Mouse (Mus musculus) embryonic facial prominence, embryonic 15.5 days (tissue): ENCODE data around the gene N6amt1. TPM values are rescaled to one million over a fixed set of nuclear protein-coding genes. Genes with fewer than 3 reads are reported as not detected.

Experiments used
- ATAC-seq: fragments of 200-750 bp; cut with Nextera tagmentation; 2 replicates; pipeline ENCODE4 v1.8.0; 2017; ENCODE audit warnings: low read depth, moderate TSS enrichment; ENCODE audit not compliant: insufficient number of reproducible peaks, low FRiP score, low TSS enrichment
- H3K27ac ChIP-seq: fragments of 300-500 bp; sonication (generic); replicated peaks from 2 replicates; pipeline ENCODE4 v1.5.1; 2015; ENCODE audit warnings: mild to moderate bottlenecking, inconsistent platforms
- H3K27me3 ChIP-seq: fragments of 300-500 bp; sonication (generic); 2 replicates; pipeline ENCODE4 v1.6.1; 2015; ENCODE audit warnings: inconsistent platforms
- H3K36me3 ChIP-seq: fragments of 300-500 bp; sonication (generic); 2 replicates; pipeline ENCODE4 v1.6.1; 2015; ENCODE audit warnings: mild to moderate bottlenecking, inconsistent platforms
- H3K4me1 ChIP-seq: fragments of 300-500 bp; sonication (generic); 2 replicates; pipeline ENCODE4 v1.6.1; 2015; ENCODE audit warnings: inconsistent platforms
- H3K4me2 ChIP-seq: fragments of 300-500 bp; sonication (generic); replicated peaks from 2 replicates; pipeline ENCODE4 v1.6.1; 2015; ENCODE audit warnings: mild to moderate bottlenecking, inconsistent platforms
- H3K4me3 ChIP-seq: fragments of 300-500 bp; sonication (generic); replicated peaks from 2 replicates; pipeline ENCODE4 v1.5.1; 2015; ENCODE audit warnings: mild to moderate bottlenecking, inconsistent platforms
- H3K9ac ChIP-seq: fragments of 300-500 bp; sonication (generic); 2 replicates; pipeline ENCODE4 v1.6.1; 2015; ENCODE audit warnings: inconsistent platforms
- H3K9me3 ChIP-seq: fragments of 300-500 bp; sonication (generic); replicated peaks from 2 replicates; pipeline ENCODE4 v1.6.1; 2016; ENCODE audit warnings: inconsistent platforms
- WGBS: fragments of 180-500 bp; shearing (Covaris S2); methylation state at CpG from one replicate; pipeline ENCODE4 v1.1.7; 2015; 5-methylcytosine and 5-hydroxymethylcytosine counted together
- polyA plus RNA-seq: library from polyadenylated mRNA; unstranded; fragments of >200 nt; fragmentation: Nextera tagmentation; extraction: Ambion mirVana; gene quantifications from 2 replicates; pipeline ENCODE4 v1.2.1, GENCODE M21; 2015

Gene N6amt1
- 23.4 and 25.7 TPM in 2 replicates for polyA plus RNA-seq

DNA sequence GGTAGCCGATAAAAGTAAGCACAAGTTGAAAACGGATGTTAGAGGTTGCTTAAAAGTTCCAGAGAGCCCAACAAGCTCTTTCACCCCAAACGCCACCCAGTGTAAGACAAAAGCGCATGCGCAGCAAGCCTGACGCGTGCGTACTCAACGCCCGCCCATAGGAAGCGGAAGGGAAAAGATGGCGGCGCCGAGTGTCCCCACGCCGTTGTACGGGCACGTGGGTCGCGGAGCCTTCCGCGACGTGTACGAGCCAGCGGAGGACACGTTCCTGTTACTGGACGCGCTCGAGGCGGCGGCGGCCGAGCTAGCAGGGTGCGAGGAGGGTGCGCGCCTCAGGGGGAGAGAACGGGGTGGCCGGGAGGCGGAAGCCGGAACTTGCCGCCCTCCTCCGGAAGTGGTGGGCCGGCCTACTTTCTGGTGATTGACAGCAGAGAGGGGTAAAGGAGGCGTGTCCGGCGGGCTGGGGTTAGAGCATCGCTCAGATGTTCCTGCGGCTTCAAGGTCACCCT lies at the start of gene N6amt1:
Gene N6amt1, plus strand, starts transcription at position 111 of the 509 bp plus-strand sequence.
- Histone ChIP-seq H3K36me3 (peaks cover 21% of the 10 kb centered on the region), H3K27ac (peak within 1 kb of the TSS; percentile 95), H3K9ac (peak within 1 kb of the TSS; percentile 63; the same call in 1 of the 2 replicates), H3K4me3 (peak within 1 kb of the TSS; percentile 89), H3K4me1 (no peaks in the 10 kb centered on the region), H3K4me2 (peak within 1 kb of the TSS; percentile 63), H3K27me3 (no peaks in the 10 kb centered on the region), H3K9me3 (no peaks in the 10 kb centered on the region)
- WGBS: under 1% methylated on average over 44 of the region's 48 CpGs
- ATAC-seq: peak; percentile 99

DNA sequence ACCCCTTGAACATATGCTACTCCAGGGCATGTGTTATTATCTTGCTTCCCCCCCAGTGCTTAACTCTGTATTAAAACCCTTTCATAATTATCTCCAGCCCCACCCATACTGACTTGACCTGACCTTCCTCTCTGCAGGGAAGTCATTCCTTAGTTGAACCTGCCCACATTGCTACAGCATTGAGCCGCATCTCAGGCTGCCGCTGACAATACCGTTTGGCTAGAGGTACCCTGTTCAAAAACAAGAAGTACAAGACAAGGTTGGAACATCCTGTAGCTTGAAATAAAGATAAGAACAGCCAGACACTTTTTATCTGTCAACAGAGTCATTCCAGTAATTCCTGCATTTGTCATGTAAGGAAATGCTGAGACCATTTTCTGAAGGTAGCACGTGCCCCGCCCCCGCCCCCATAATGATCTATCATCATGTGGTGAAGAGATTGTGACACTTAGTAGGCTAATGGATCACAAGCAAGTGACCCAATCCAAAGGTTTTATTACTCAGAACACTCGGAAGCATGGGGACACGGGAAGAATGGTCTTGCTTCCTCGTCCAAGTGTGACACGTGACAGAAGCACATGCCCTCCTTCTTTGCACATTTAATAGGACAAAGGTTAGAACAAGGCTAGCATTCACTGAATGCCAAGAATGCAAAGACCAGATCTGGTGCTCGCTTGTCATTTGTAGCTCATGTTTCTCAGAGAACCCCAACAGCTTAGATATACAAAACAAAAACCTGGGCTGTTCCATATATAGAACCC lies 48.6 kb upstream of the N6amt1 start:
- Histone ChIP-seq H3K27me3 (no peaks in the 10 kb centered on the region), H3K27ac (no peak overlapping the region), H3K4me1 (peaks cover 3% of the 10 kb centered on the region; the same call in 1 of the 2 replicates), H3K4me2 (no peak overlapping the region), H3K36me3 (no peaks in the 10 kb centered on the region), H3K9ac (no peak overlapping the region), H3K4me3 (no peak overlapping the region), H3K9me3 (no peaks in the 10 kb centered on the region)
- no peak for ATAC-seq
- 78% methylated on average over 11 of the region's 11 CpGs for WGBS

DNA sequence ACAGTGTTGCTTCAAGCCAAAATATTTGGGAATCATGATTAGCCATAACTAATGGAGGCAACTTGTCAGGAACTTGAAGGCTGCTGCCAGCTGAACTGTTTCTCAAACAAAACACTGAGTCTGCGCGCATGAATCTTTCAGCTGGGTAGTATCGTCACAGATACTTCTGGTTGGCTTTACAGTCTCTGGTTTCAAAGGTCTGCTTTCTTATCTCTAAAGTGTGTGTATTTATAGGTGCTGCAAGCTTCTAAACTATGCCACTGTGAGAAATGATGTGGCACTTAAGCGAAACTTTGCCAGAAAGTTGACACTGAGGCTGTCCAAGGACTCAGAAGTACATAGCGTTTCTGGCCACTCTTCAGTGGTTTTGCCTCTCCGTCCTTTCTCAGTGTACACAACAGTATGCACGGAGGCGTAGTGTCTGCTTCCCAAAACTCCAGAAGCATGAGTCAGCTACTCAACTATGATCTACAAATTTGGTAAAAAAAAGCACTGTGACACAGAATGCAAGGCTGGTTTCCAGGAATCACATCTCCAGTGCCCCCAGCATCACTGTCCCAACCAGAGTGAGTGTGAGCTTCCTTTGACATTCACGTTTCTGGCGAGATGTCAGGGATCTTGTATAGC lies 46.8 kb upstream of the N6amt1 start:
- no peak overlapping the region for H3K4me3 ChIP-seq
- peaks cover 3% of the 10 kb centered on the region; the same call in 1 of the 2 replicates for H3K4me1 ChIP-seq
- H3K9ac ChIP-seq: no peak overlapping the region
- 0 out of 2 replicates have a peak, but pooled peaks have one; percentile 7 for ATAC-seq
- no peak overlapping the region for H3K27ac ChIP-seq
- H3K36me3 ChIP-seq: no peaks in the 10 kb centered on the region
- no peak overlapping the region for H3K4me2 ChIP-seq
- no peaks in the 10 kb centered on the region for H3K9me3 ChIP-seq
- no peaks in the 10 kb centered on the region for H3K27me3 ChIP-seq
- WGBS: 54% methylated on average over 10 of the region's 10 CpGs

DNA sequence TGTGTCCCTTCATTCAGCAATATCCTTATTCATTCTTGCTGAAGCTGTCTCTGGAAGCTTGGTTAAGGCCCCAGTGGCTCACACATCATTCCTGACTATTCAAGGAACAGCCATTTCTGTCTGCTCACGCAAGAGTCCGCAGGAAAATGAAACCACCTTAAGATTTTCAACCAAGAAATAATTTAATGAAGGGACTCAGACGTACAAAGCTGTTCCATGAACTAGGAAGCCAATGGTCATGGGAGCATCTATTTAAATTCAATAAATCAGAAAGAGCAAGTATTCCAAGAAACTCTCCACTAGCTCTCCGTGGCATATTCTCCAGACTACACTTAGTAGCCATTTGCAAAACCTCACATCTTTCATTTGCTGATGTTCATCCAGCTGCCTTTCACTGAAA lies 43.3 kb upstream of the N6amt1 start:
- Histone ChIP-seq H3K9me3 (no peaks in the 10 kb centered on the region), H3K27ac (no peak overlapping the region), H3K4me3 (no peak overlapping the region), H3K36me3 (no peaks in the 10 kb centered on the region), H3K4me1 (peaks cover 3% of the 10 kb centered on the region; the same call in 1 of the 2 replicates), H3K27me3 (no peaks in the 10 kb centered on the region), H3K9ac (no peak overlapping the region), H3K4me2 (no peak overlapping the region)
- no peak for ATAC-seq
- WGBS: 86% methylated on average over 4 of the region's 4 CpGs

DNA sequence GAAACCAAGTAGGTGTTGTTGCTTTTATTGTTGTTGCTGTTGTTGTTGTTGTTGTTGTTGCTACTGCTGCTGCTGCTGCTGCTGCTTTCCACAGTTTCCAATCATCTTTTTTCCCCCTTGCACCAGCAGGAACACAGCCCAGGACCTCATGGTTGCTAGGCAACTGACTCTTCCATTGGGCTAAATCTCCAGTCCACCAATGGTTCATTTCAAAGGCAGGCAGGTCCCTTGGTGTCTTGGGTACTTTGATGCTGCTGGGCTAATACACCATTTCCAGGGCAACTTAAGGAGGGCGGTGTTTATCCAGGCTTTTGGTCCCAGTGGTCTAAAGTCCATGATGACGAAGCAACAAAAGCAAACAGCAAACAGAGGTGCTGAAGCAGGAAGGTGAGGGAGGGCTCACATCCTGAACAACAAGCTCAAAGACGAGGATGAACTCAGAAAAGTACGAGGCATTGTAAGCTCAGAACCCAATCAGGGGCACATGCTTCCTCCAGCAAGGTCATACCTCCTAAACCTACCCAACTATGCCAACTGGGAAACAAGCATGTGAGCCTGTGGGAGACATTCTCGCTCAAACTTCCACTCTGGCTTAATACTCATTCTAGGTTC lies 35.7 kb upstream of the N6amt1 start:
- no peak overlapping the region for H3K9ac ChIP-seq
- no peaks in the 10 kb centered on the region for H3K27me3 ChIP-seq
- no peak overlapping the region for H3K4me2 ChIP-seq
- H3K27ac ChIP-seq: peak overlapping the region; percentile 48; the same call in 1 of the 2 replicates
- no peak overlapping the region for H3K4me3 ChIP-seq
- ATAC-seq: no peak
- no peaks in the 10 kb centered on the region for H3K36me3 ChIP-seq
- 70% methylated on average over 5 of the region's 5 CpGs for WGBS
- H3K9me3 ChIP-seq: no peaks in the 10 kb centered on the region
- peaks cover 17% of the 10 kb centered on the region; the same call in 1 of the 2 replicates for H3K4me1 ChIP-seq

DNA sequence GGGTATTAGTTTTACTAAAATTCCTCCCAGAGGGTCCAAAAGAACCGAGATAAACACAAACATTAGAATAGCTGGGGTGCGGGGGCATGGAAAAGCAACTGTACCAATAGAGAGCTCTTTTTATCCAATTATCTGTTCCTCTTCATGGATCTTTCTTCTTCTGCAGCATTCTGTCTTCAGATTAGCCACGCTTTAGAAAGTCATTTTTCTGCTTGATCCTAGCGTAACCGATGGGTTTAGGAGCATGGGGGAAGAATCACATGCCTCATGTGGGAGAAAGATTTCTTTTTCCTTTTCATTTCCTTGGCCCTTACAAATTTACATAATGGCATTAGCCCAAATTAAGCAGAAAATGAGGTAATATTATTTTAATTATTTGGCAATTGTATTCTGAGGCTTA lies 35.0 kb upstream of the N6amt1 start:
- Histone ChIP-seq H3K4me3 (no peak overlapping the region), H3K9me3 (no peaks in the 10 kb centered on the region), H3K4me2 (no peak overlapping the region), H3K36me3 (no peaks in the 10 kb centered on the region), H3K27ac (no peak overlapping the region), H3K4me1 (peaks cover 17% of the 10 kb centered on the region; the same call in 1 of the 2 replicates), H3K9ac (no peak overlapping the region), H3K27me3 (no peaks in the 10 kb centered on the region)
- ATAC-seq: no peak
- WGBS: 39% methylated on average over 5 of the region's 5 CpGs

DNA sequence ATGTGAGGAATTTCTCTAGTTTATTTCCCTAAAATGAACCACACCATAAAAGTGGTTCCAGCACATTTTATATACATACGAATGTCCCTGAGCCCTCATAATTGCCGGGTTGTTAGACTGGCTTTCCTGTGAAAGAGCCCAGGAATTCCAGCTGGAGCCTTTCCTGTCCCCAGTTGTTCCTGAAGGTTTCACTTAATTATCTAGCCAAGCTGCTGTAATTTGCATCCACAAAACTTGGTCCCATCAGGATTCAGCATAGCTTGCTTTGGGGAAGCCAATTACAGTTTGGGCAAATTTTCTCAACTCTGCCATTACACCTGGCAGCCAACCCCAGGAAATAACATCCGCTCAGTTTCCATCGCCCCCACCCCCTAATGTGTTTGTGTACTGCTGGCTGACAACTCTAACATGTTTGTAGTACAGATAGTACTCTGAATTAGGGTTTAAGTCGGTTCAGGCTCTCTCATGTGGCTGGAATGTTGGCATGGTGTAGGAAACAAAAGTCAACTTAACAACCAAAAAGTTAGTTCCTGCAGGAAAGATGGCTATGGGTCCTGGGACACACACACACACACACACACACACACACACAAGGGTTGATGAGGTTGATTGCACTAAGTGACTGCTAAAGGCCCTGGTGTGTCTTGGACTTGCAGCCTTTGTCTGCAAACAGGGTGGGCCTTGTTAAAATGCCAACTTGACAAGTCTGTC lies 34.3 kb upstream of the N6amt1 start:
- H3K9me3 ChIP-seq: no peaks in the 10 kb centered on the region
- 34% methylated on average over 5 of the region's 5 CpGs for WGBS
- H3K4me3 ChIP-seq: no peak overlapping the region
- ATAC-seq: peak; percentile 75
- H3K9ac ChIP-seq: no peak overlapping the region
- peaks cover 17% of the 10 kb centered on the region; the same call in 1 of the 2 replicates for H3K4me1 ChIP-seq
- peak overlapping the region; percentile 55 for H3K27ac ChIP-seq
- H3K4me2 ChIP-seq: no peak overlapping the region
- no peaks in the 10 kb centered on the region for H3K27me3 ChIP-seq
- no peaks in the 10 kb centered on the region for H3K36me3 ChIP-seq

DNA sequence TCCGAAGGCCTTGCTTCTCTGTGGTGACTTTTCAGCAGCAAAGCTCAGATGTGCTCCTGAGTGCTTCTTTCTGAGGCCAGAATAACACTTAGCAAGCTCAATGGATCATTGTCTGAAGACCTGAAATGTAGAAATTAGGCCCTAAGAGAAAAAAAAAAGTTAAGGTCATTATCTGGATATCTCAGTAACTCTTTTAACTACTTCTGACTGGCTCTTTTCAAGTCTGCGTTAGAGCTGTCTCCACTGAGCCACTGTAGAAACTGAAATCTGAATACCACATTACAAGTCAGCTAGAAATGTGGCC lies 33.8 kb upstream of the N6amt1 start:
- 31% methylated on average over 2 of the region's 2 CpGs for WGBS
- ATAC-seq: no peak
- no peaks in the 10 kb centered on the region for H3K36me3 ChIP-seq
- peak overlapping the region; percentile 55 for H3K27ac ChIP-seq
- H3K4me3 ChIP-seq: no peak overlapping the region
- no peak overlapping the region for H3K9ac ChIP-seq
- H3K27me3 ChIP-seq: no peaks in the 10 kb centered on the region
- no peak overlapping the region for H3K4me2 ChIP-seq
- peaks cover 17% of the 10 kb centered on the region; the same call in 1 of the 2 replicates for H3K4me1 ChIP-seq
- H3K9me3 ChIP-seq: no peaks in the 10 kb centered on the region

DNA sequence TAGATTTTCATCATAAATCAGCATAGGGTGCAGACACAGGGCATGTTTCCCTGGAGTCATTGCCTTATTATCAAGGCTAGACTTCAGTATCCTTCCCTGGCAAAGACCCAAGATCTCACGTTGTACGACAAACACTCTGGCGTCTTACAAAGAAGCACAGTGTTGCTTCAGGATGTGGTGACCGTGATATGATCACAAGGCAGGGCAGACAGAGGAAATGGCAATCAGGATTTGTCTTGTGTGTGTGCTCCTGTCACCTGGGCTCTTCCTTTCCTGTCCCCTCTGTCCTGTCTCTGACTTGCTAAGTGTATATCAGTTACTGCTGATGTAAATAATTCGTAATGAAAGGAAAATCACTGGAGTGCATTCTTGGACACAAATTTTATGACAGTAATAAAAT lies 29.4 kb upstream of the N6amt1 start:
- H3K9ac ChIP-seq: no peak overlapping the region
- no peaks in the 10 kb centered on the region for H3K27me3 ChIP-seq
- no peaks in the 10 kb centered on the region for H3K9me3 ChIP-seq
- WGBS: 44% methylated on average over 5 of the region's 5 CpGs
- H3K27ac ChIP-seq: no peak overlapping the region
- H3K4me3 ChIP-seq: no peak overlapping the region
- H3K4me1 ChIP-seq: 0 out of 2 replicates have a peak, but pooled peaks cover 7% of the 10 kb centered on the region
- no peaks in the 10 kb centered on the region for H3K36me3 ChIP-seq
- H3K4me2 ChIP-seq: no peak overlapping the region
- ATAC-seq: no peak

DNA sequence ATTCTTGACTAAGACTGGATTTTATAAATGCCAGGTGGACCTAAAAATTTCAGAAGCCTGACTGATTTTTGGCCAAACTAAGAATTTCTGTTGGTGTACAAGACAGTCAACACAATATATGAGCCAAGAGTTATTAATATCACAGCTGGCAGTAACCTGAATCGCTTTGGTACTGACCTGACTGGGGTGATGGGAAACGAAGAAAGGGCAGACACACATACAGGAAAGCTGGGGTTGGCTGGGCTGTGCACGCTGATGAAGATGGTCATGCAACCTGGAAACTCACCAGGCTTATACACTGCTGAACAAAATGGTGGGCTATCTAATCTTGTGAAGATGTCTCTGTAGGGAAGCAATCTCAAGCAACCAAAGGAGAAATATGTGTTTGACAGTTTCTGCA lies 24.0 kb upstream of the N6amt1 start:
- Histone ChIP-seq H3K36me3 (no peaks in the 10 kb centered on the region), H3K27me3 (no peaks in the 10 kb centered on the region), H3K9ac (no peak overlapping the region), H3K27ac (no peak overlapping the region), H3K9me3 (no peaks in the 10 kb centered on the region), H3K4me3 (no peak overlapping the region), H3K4me1 (no peaks in the 10 kb centered on the region), H3K4me2 (no peak overlapping the region)
- WGBS: 82% methylated on average over 3 of the region's 3 CpGs
- no peak for ATAC-seq

DNA sequence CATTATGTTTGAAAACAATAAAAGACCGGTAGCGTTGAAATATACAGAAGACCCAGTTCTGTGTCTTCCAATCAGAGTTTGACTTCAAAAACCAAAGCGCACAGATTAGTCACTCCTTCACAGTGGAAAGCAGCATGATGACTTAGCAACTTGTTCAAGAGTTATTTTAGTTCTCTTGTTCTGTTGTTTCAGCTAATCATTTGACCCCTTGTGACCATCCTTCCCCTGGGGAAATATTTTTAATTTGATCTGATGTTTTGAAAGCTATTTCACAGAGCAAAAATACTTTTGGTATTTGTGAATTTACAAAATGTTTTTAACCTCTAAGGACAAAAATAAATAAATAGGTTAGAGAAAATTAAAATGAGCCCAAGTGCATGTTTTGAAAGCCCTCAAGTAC lies 19.2 kb upstream of the N6amt1 start:
- no peak for ATAC-seq
- H3K9ac ChIP-seq: no peak overlapping the region
- no peak overlapping the region for H3K4me3 ChIP-seq
- H3K36me3 ChIP-seq: no peaks in the 10 kb centered on the region
- WGBS: 88% methylated on average over 3 of the region's 3 CpGs
- no peak overlapping the region for H3K27ac ChIP-seq
- H3K4me2 ChIP-seq: no peak overlapping the region
- no peaks in the 10 kb centered on the region for H3K4me1 ChIP-seq
- no peaks in the 10 kb centered on the region for H3K9me3 ChIP-seq
- no peaks in the 10 kb centered on the region for H3K27me3 ChIP-seq
